Mouse (Mus musculus) heart, postnatal 36 days (tissue): ENCODE results near the gene Ptch1. TPM values are rescaled to one million over a fixed set of nuclear protein-coding genes. Genes with fewer than 3 reads are reported as not detected.

Source experiments
- DNase-seq, 2 experiments: peaks; one replicate each; pipeline ENCODE4 v3.0.0; 2021 to 2022
- intact Hi-C: fragments of 180-260 bp; cut with DNase I; formaldehyde crosslinking; loops from one replicate; pipeline ENCODE4 v1.15.1; 2025
- total RNA-seq, 2 experiments: library from RNA; stranded (reverse); gene quantifications; 2 replicates each; pipeline ENCODE4 v1.2.3; 2021

Ptch1 gene
- total RNA-seq, 2 experiments from 2014 or later: 17.5 to 18.5 TPM

DNA sequence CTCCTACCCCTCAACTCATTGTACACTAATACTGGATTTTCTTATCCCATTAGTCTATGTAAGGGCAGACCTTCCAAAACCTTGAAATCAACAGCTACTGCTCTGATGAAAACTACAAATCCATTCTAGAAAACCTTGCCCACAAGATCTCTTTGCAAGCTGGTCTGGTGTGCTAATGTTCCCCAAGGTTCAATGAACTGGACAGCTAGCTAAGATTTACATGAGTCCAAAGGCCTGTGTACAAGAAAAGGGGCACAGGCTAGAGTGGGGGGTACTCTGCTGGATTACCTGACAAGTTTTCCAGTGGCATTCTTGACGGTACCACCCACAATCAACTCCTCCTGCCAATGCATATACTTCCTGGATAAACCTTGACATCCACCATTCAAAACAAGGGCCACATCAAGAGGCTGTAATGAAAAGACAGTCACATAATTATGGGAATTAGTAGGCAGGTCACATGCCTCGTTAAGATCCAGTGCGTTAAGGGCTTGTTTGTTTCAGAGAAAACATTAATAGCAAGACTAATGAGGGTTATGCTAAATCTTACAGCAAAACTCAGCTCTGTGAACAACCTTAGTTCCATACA, 30.5 kb downstream of the Ptch1 start:
- DNase-seq: no peak
- intact Hi-C loops: no loop called here

DNA sequence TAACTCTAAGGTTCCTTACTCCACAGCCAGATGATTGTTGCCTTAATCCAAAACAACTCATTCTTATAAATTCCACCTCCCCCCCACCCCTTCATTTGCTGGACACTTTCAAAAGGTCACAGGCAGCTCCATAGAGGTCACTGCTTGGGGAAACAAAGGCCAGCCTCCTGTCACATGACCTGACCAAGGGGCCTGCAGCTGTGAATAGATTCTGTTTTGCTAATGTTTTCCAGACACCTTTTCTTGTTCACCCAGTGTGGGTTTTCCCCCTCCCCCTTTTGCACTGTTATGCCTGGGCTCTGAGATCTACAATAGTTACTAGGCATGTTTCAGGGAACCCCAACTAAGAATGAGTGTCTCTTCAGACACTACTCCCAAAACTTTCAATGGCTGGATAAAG, 31.9 kb downstream of the Ptch1 start:
- no peak for DNase-seq
- intact Hi-C loops: no loop called here

DNA sequence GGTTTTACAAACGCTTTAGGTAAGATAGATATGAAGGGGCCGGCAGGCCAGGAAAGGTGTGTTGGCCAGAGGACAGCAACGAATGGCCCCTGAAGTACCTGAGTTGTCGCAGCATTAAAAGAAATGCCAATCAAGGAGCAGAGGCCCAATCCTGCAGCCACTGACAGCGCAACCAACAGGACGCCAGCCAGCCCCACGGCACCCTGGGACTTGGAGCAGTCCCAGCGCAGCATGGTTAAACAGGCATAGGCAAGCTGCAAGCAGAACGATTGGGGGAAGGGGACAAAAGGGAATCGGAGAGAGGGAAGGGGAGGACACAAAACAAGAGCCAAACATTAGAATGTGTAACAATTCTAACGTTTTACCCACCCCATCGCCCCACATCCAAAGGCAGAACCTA, 32.8 kb downstream of the Ptch1 start:
- DNase-seq: no peak
- intact Hi-C loops: no loop called here

DNA sequence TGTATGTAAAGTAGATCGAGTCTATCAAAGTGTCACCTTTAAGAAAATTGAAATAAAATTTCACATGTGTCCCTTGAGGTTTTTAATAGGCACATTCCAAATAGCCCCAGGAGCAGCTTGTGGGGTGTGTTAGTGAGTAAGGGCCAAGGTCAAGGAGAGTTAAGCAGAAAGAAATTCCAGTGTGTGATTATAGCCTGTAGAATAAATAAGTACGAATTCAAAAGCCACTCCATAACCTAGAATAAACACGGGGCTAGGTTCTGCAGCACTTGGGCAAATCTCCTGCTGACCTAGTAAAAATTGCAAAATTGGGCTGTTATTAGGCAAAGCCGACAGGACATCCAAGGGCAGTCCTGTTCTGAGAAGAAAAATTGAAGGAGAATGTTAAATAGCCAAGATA, 38.4 kb downstream of the Ptch1 start:
- DNase-seq: no peak

DNA sequence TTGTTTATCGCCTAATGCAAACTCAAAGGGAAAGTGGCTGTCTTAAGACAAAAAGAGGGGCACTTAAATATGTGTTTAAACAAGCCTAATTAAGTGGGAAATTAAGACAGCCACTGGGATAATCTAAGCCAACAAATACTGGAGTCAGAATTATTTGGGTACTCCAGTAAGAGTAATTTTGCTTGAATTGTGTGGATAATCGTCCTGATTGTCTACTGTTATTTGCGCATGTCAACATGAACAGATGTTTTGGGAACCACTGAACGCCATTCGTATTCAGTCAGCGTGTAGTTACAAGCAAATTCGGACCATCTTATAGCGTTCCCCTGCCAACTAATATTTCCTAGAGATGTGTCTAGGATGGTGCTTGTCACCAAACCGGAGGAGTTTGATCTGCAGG, 42.5 kb downstream of the Ptch1 start:
- intact Hi-C loops: no loop called here
- no peak for DNase-seq

More for the DNA sequence above, 38.4 kb downstream of the Ptch1 start:
- intact Hi-C loops: no loop called here

DNA sequence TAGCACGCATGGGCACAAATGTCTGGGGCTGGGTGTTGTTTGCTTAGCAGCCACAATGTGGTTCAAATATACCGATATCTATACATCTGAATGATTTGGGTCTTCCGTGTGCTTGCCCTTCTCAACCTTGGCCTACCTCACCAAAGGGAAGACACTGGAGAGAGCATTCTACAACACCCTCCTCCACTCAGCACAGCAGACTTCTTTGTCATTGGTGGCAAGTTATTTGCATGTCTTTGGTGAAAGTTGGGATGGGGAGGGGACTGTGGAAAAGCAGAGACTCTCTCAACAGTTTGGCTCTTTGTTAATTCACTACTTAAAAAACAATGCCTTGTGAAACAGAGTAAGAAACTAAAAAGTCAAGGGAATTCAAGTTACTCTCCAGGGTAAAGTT, 43.0 kb downstream of the Ptch1 start:
- intact Hi-C loops: no loop called here
- no peak for DNase-seq

DNA sequence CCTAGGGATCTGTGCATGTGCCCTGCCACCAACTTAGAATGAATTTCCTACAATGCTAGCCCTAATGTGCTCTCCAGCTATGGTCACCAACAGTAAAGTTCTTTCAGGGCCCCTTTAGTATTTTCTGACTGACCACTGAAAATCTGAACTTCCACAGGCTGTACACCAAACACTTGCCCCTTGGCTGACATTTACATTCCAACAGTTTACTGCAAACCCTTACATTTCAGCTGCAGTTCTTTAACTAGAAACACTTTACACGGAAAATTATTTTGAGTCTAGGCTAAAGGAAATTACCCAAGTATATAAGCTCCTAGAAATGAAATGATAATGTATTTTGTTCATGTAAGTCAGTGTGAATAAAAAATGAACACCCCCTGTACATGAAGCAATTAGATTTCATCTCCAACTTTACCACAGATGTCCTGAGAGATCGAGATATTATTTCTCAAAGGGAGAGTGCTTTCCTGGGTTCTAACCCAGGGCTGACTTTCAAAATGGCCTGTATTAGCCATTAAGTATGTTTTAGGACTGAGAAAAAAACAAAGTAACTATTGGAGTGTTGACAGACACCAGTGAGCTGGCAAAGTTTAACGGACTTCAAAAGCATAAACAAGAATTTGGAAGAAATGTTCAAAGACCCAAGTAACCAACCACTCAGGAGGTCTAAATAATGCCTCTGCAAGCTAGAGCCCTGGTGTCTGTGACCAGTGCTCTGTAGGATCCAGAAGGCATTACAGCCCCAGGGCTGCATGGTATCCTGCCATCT, 43.6 kb downstream of the Ptch1 start:
- intact Hi-C loops: no loop called here
- DNase-seq: no peak

DNA sequence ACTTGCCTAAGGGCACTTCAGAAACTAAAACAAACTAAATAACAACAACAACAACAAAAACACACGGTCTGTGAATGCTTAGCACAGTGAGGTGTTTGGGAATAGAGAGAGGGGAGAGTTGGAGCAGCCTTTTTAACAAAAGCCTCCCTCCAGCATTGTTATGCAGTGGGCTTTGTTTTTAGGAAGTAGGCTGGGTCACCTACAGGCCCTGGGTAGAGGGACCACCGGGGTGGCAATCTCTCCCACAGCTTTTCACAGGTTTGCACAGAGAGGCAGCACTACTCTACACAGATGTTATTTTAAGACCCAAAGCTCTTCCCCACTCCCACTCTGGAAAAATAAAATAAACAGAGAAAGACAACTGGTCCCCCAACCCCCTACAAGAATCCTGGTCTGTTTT, 44.5 kb downstream of the Ptch1 start:
- intact Hi-C loops: no loop called here
- no peak for DNase-seq

DNA sequence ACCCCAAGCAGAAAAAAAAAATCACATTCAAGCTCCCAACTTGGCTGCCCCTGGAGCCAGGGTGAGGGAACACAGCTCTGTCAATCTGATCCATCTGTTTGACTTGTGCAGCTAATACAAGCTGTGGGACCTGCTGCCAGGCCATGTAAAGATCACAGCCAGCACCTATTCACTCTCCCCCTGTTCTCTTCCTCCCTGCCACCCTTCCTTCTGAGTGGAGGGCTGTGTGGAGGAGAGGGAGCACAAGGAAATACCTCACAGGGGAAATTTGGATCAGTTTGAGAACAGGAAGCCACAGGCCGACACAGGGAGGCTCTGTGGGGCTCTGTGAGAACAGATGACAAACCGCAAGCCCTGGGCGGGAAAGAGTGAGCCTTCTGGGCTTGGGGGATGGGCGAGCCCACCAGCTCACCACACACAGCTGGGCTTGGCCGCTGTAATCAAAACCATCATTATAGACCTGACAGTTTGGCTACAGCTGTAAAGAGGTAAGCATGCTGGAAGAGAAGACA, 45.2 kb downstream of the Ptch1 start:
- no peak for DNase-seq
- intact Hi-C loops: no loop called here

DNA sequence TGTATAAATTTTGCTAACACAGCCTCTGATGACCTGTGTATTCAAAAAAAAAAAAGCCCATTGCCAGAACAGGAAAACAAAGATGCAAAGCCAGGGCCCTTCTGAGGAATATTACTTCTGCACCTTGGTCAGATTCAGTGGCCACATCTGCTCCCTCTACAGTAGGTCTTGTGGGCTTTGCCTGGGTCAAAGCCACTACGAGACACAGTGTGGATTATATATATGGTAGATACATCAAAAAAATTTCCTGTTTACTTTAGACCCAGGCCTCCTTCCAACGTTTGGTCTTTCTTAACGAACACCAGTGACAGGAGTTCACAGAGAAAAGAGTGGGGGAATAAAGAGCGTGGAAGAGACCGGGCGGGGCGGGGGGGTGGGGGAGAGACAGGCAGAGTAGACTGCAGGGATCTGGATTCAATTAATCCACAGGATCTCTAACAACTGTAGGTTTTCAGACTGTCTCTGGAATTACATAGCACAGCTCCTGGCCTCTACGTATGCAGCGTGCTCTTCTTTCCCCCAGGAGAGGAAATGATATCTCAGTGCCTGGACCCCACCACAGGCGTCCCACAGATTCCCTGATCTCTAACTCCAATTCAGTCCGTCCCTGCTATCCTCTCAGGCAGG, 47.7 kb downstream of the Ptch1 start:
- DNase-seq: no peak
- intact Hi-C loops: no loop called here

DNA sequence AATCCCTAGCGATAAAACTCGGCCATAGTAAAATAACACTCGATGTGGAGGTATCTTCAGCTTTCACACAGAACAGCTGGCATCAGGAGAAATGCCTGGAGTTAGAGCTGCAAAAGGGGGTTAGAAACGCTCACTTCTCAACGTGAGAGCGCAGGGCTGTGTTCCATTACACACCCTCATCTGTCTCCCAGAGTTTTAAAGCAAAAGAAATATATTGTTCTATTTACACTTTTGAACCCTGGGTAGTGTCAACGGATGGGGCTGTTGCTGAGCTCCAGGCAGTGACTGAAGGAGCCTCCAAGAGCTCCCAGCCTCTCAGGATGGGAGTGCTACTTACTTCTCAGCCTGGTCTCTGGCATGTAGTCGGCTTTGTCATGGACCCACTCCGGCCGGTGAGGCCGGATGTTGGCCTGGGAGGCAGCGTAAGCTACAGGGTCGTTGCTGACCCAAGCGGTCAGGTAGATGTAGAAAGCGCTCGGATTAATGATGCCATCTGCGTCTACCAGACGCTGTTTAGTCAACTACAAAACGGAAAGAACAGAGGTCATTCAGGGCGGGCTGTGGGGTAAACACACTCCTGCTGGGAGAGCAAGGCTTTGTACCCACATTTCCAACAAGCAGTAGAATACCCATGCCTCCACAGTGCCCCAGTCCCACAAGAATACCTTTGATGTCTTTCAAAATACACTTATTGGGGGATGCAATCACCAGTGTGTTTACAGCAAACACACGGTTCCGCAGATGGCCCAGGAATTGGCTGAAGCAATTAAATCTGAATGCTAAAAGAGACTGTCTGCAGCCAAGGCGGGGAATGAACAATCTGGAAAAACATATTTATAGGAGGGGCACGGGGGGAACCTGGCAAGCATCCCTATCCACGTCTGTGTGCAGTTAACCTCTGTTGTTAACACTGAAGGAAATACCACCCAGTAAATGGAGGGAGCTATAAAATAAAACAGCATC, 48.5 kb downstream of the Ptch1 start:
- intact Hi-C loops: no loop called here
- DNase-seq: no peak

DNA sequence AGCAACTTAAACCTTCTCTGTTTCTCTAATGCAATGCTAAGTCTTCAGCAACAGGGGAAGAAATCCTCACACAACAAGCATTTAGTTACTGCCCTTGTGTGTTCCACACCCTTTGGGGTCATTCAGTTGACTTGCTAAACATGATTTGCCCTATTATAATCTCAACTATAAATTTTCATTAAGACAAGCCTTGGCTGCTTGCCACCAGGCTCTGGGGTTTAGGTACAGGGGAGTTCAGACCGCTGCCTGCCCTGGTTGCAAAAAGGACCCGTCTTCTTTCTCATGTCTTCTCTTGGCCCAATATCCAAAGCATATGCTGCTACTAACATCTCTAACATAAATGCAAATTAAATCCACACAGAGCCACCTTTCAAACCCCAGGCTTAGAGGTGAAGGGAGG, 49.3 kb downstream of the Ptch1 start:
- no peak for DNase-seq
- intact Hi-C loops: no loop called here

DNA sequence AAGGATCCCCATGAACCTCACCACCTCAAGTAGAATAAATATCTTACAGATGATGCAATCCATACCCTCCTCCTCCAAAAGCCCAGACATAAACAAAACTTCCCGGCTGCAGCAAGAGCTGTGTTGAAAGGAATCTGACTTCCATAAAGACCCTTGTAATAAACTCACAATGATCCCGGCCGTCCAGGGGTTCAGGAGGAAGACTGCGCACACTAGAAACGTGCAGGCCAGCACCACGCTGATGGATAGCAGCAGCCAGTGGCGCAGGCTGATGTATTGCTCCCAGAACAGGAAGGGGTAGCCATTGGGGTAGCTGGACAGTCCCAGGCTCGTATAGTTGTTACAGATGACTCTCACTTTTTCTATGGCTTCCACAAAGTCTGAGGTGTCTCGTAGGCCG, 50.6 kb downstream of the Ptch1 start:
- intact Hi-C loops: no loop called here
- no peak for DNase-seq

DNA sequence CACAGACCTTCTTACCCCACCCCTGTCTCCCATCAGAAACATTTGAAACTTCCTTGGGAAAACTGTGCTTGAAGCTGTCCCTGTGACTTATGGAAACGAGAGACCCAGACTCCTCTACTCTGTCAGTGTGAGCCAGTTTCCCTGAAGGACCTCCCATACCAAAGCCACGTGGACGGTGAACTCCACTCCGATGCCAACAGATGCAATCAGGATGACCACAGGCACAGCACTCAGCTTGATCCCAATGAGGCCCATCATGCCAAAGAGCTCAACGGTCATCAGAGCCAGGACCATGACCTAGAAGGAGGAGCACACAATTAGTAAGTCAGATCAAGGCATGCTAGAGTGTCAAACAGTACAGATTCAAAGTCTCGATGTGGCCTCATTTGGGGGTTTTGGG, 53.3 kb downstream of the Ptch1 start:
- no peak for DNase-seq
- intact Hi-C loops: no loop called here

DNA sequence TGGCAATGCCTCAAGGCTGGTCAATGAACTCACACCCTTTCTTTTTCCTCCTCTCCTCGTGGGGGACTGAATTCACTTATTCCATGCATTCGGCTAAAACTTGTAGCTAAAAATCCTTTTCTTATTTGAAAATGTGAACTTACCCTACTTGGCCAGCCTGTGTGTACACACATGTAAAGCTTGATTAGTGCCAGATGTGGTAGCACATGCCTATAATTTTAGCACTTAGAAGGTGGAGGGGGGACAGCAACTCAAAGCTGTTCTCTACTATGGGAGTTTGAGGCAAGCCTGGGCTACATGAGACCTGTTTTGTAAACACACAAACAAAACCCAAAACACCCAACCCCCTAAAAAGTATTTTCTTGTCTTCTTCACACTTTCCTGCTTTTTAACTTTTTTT, 56.9 kb downstream of the Ptch1 start:
- DNase-seq: no peak
- intact Hi-C loops: no loop called here

DNA sequence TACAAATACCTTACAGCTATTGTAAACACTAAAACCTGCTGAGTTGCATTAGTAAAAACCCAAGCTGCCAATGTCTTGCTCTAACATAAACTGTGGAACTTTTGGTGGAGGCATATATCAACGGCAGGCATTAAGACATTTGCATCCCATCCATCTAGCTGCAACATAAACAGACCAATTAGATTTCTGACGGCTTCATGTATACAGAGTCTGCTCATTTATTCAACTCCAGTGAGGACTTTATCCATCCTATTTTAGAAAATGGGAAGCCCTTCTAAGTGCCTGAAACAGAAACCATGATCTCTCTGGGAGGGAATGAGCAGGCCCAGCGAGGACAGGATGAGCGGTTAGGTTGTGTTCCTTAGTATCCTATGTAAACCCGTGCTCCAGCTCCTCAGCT, 57.9 kb downstream of the Ptch1 start:
- intact Hi-C loops: no loop called here
- no peak for DNase-seq

DNA sequence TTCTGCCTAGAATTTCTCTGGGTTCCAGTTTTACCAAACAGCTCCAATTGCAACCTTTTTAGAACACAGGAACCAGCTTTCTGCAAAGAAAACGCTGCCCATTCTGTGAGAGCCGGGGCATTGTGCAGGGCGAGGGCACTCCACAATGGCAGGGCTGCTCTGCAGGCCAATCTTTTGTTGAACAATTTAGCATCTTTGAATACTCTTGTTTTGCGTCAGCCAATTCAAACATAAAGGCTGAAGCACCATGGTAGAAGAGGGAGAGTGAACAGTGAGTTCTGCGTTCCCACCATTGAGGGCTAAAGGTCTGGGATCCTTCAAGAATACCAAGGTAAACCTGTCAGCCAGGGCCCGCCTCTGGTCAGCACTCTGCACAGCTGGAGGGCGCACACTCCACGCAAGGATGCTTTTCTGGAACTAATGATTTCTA, 58.5 kb downstream of the Ptch1 start:
- no peak for DNase-seq
- intact Hi-C loops: no loop called here

DNA sequence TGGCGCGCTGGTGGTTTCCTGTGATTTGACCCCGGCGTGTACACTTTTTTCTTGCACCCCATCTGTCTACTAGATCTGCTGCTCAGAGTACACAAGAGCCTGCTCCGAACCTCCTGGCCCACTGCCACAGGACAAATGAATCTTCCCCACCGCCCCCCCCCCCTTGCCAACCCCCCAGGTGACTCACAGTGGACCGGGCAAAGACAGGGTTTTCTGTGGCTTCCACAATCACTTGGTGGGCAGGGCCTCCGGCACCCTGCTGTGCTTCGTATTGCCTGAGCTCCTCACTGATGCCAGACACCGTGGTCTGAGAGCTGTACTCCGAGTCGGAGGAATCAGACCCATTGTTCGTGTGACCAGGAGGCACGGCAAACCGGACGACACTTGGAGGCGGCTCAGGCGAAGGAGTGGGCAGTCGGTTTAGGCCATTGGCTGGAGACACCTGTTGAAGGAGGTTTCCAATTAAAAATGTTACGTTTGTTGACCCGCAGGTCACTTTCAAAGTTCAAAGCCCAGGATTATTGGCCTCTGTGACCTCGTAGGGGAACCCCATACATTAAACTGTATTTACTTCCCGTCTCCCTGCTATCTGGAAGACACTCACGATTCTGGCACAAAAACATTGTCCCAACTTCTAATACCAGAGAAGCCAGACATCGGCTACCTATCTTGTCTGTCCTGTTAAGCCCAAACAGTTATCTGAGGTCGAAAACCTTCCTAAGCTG, 59.9 kb downstream of the Ptch1 start:
- intact Hi-C loops: no loop called here
- no peak for DNase-seq

DNA sequence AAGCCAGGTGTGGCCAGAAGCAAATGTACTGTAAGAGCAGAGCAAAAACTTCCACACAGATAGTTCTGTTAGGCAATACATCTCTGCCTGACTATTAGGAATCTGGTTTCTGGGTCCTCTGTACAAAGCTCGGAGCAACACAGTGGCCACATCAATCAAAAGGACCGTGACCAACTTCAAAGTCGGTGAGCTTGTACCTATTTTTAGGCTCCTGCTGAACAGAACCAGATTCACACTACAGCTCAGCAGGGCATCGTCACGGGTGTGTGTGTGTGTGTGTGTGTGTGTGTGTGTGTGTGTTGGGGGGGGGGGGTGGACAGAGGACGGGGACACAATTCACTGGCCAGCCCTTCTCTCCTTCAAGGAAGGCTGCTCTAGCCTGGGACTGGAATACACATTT, 61.0 kb downstream of the Ptch1 start:
- DNase-seq: no peak
- intact Hi-C loops: no loop called here

DNA sequence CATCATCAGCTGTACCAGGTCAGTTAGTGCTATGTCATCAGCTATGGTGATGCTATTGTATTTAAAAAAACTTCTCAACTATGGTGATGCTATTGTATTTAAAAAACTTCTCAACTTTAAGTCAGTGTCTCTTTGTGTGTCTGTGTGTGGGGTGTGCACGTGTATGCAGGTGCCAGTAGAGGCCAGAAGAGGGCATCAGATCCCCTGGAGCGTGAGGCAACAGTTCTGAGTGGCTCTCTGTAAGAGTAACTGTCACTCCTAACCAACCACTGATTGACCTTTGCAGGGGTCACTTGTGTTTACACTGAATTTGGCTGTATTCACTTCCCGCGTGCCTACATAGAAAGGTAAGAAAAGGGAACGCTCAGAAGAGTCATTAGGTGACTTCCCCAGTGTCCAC, 65.6 kb downstream of the Ptch1 start:
- DNase-seq: no peak
- intact Hi-C loops: no loop called here
